In the genomic region with DNA sequence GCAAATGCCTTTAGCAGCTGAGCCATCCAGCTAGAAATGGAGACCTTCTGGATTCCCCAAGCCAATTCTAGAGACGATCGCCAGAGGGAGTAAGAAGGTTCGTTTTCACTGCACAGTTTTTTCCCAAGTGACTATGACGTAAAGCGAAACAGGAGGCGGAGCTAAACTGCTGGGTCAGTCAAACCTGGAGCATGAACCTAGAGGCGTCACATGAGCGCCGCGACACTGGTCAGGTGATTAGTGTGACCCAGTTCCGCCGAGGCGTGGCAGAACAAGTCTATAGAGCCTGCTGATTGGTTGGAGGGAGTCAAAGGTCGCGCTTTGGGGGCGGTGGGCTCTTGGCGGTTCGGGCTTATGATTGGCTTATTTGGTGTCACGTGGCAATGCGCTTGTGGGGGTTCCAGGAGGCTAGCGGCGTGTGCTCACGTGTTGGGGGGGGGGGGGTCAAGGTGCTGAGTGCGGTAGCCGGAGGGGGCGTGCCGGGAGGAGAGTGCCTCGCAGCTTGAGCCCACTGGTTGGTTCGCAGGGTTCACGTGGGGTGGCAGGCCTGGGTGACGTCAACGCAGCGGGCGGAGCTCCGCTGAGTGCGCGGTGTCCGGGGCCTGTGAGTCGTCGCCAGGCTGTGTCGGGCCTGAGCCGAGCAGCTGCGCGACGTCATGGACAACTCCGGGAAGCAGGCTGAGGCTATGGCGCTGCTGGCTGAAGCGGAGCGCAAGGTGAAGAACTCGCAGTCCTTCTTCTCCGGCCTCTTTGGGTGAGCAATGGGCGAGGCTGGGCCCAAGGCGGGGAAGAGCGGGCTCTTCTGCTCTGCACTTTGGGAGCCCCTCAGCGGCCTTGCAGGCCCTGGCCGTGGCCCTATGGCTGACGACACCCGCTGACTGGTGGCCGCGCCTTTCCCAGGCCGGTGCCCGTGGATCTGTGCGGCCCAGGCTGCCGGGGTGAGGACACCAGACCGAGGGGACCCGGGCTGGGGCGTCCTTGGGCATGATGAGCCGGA, we compare ENCODE assay signal across 7 mouse cellular contexts. TPM values are rescaled to one million over a fixed set of nuclear protein-coding genes. Genes with fewer than 3 reads are reported as not detected.
DNase-seq lines count a peak whose midpoint lies in the region; ATAC-seq lines count a peak whose summit lies in the region.

Gene Napa, plus strand, starts transcription at position 438 of the 997 bp plus-strand sequence.

- H3K4me1 ChIP-seq in embryonic facial prominence, embryonic 12.5 days: peaks cover 25% of the 10 kb centered on the region
- peaks cover 10% of the 10 kb centered on the region for H3K4me1 ChIP-seq in limb, embryonic 11.5 days (ENCODE audit: control insufficient read depth, insufficient read depth, low read length)
- peaks cover 17% of the 10 kb centered on the region for H3K4me1 ChIP-seq in midbrain, embryonic 14.5 days (ENCODE audit: control insufficient read depth, insufficient read depth, low read length)

- peak within 1 kb of the TSS; percentile 67 for H3K27ac ChIP-seq in embryonic facial prominence, embryonic 12.5 days
- peak within 1 kb of the TSS; percentile 36; the same call in 1 of the 2 replicates for H3K27ac ChIP-seq in limb, embryonic 11.5 days (replicated peaks; ENCODE audit: low read depth, low read length)
- H3K27ac ChIP-seq in midbrain, embryonic 14.5 days (replicated peaks; ENCODE audit: low read depth, low read length): peak within 1 kb of the TSS; percentile 82

- H3K36me3 ChIP-seq in embryonic facial prominence, embryonic 12.5 days: peaks cover 20% of the 10 kb centered on the region
- peaks cover 2% of the 10 kb centered on the region; the same call in 1 of the 2 replicates for H3K36me3 ChIP-seq in limb, embryonic 11.5 days (ENCODE audit: control insufficient read depth, insufficient read depth, low read length)
- peaks cover 15% of the 10 kb centered on the region; the same call in 1 of the 2 replicates for H3K36me3 ChIP-seq in midbrain, embryonic 14.5 days (ENCODE audit: control insufficient read depth, insufficient read depth, low read length)

- under 1% methylated on average over 68 of the region's 68 CpGs for WGBS in embryonic facial prominence, embryonic 12.5 days
- WGBS in limb, embryonic 11.5 days: under 1% methylated on average over 68 of the region's 68 CpGs
- WGBS in midbrain, embryonic 14.5 days: under 1% methylated on average over 68 of the region's 68 CpGs

- peak; percentile 98 for ATAC-seq in embryonic facial prominence, embryonic 12.5 days (ENCODE audit: insufficient number of reproducible peaks, insufficient read depth, low FRiP score, low TSS enrichment)
- peak; percentile 99 for ATAC-seq in limb, embryonic 11.5 days (ENCODE audit: insufficient number of reproducible peaks, low FRiP score, low TSS enrichment, low read depth)
- ATAC-seq in midbrain, embryonic 14.5 days (ENCODE audit: low FRiP score, low TSS enrichment): peak; percentile 98

- H3K4me3 ChIP-seq in embryonic facial prominence, embryonic 12.5 days: peak within 1 kb of the TSS; percentile 100
- peak within 1 kb of the TSS; percentile 98 for H3K4me3 ChIP-seq in limb, embryonic 11.5 days (ENCODE audit: low read depth, low read length)
- peak within 1 kb of the TSS; percentile 88 for H3K4me3 ChIP-seq in midbrain, embryonic 14.5 days (replicated peaks; ENCODE audit: low read depth, low read length)

- H3K9me3 ChIP-seq in embryonic facial prominence, embryonic 12.5 days: no peaks in the 10 kb centered on the region
- no peaks in the 10 kb centered on the region for H3K9me3 ChIP-seq in limb, embryonic 11.5 days (ENCODE audit: control insufficient read depth, low read length)
- H3K9me3 ChIP-seq in midbrain, embryonic 14.5 days (ENCODE audit: control insufficient read depth, low read length): no peaks in the 10 kb centered on the region

- peak within 1 kb of the TSS; percentile 99 for H3K9ac ChIP-seq in embryonic facial prominence, embryonic 12.5 days
- H3K9ac ChIP-seq in limb, embryonic 11.5 days (ENCODE audit: low read length): peak within 1 kb of the TSS; percentile 95
- H3K9ac ChIP-seq in midbrain, embryonic 14.5 days (replicated peaks; ENCODE audit: low read length): peak within 1 kb of the TSS; percentile 98

- DNase-seq in adrenal gland, postnatal 25 days: peak; percentile 99
- peak; percentile 100 for DNase-seq in heart, adult 11 months
- DNase-seq in kidney, adult 18-20 months: peak; percentile 99
- DNase-seq in limb, embryonic 11.5 days (ENCODE audit: low spot score): peak; percentile 99
- DNase-seq in midbrain, embryonic 14.5 days: peak; percentile 99
- DNase-seq in spleen, adult 18-20 months: peak; percentile 94 to 97

- peak within 1 kb of the TSS; percentile 94 for H3K4me2 ChIP-seq in embryonic facial prominence, embryonic 12.5 days (replicated peaks)
- peak within 1 kb of the TSS; percentile 81 for H3K4me2 ChIP-seq in limb, embryonic 11.5 days (ENCODE audit: low read depth, severe bottlenecking)
- peak within 1 kb of the TSS; percentile 96 for H3K4me2 ChIP-seq in midbrain, embryonic 14.5 days (ENCODE audit: low read length)

- no peaks in the 10 kb centered on the region for H3K27me3 ChIP-seq in embryonic facial prominence, embryonic 12.5 days
- H3K27me3 ChIP-seq in limb, embryonic 11.5 days (ENCODE audit: control insufficient read depth, insufficient read depth, low read length): no peaks in the 10 kb centered on the region
- no peaks in the 10 kb centered on the region for H3K27me3 ChIP-seq in midbrain, embryonic 14.5 days (ENCODE audit: control insufficient read depth, insufficient read depth, low read length)

RNA-seq across cellular contexts. Expression of gene Napa, which starts in this region (rescaled TPM):
- total RNA-seq in adrenal gland, postnatal 25 days (2021): 137 and 149 TPM in 2 replicates
- polyA plus RNA-seq in embryonic facial prominence, embryonic 12.5 days (2016; fragmentation: Nextera tagmentation; extraction: Ambion mirVana): 206 and 217 TPM in 2 replicates
- 182 and 203 TPM in 2 replicates for polyA plus RNA-seq in limb, embryonic 11.5 days (2014; fragmentation: Nextera tagmentation; extraction: Ambion mirVana)
- 209 and 245 TPM in 2 replicates for polyA plus RNA-seq in midbrain, embryonic 14.5 days (2014; fragmentation: Nextera tagmentation; extraction: Ambion mirVana)

Comparison
In these comparisons a context has a peak if more than half of its experiments do, and no peak if none do; other contexts are left out.
1. Peak in every context shown above with its lines: DNase-seq, ATAC-seq, H3K4me3 ChIP-seq and H3K27ac ChIP-seq.